Mouse (Mus musculus): ENCODE measurements around the gene Taldo1. TPM values are rescaled to one million over a fixed set of nuclear protein-coding genes. Genes with fewer than 3 reads are reported as not detected.

Gene Taldo1
- total RNA-seq, 2 experiments from 2014 or later: 103 TPM

GRCm38 (mm10) chr7:141417731-141418681 lies 26.0 kb downstream of the Taldo1 start:
- intact Hi-C loops (cut with DNase I): no loop called here
- no peak for DNase-seq (ENCODE audit: low spot score in 2 of 2)

GRCm38 (mm10) chr7:141418970-141419369 lies 27.0 kb downstream of the Taldo1 start:
- intact Hi-C loops (cut with DNase I): no loop called here
- peak; percentile 60 for DNase-seq (ENCODE audit: low spot score in 2 of 2)

GRCm38 (mm10) chr7:141420030-141420702 lies 28.2 kb downstream of the Taldo1 start:
- intact Hi-C loops (cut with DNase I): no loop called here
- DNase-seq (ENCODE audit: low spot score in 2 of 2): no peak

- intact Hi-C loops (cut with DNase I): no loop called here
- no peak for DNase-seq (ENCODE audit: low spot score in 2 of 2)
Observed at GRCm38 (mm10) chr7:141423811-141424210, 31.8 kb downstream of the Taldo1 start.

GRCm38 (mm10) chr7:141426948-141427730 lies 35.1 kb downstream of the Taldo1 start:
- no peak for DNase-seq (ENCODE audit: low spot score in 2 of 2)
- intact Hi-C loops (cut with DNase I): no loop called here

GRCm38 (mm10) chr7:141428701-141429100 lies 36.7 kb downstream of the Taldo1 start:
- DNase-seq (ENCODE audit: low spot score in 2 of 2): no peak
- intact Hi-C loops (cut with DNase I): no loop called here

GRCm38 (mm10) chr7:141429310-141429709 lies 37.3 kb downstream of the Taldo1 start, which contains the start of gene Cend1:
Gene Cend1 (minus strand): TSS chr7:141429491.
- intact Hi-C loops (cut with DNase I): no loop called here
- DNase-seq (ENCODE audit: low spot score in 2 of 2): peak; percentile 90 to 97

- no peak for DNase-seq (ENCODE audit: low spot score in 2 of 2)
- intact Hi-C loops (cut with DNase I): no loop called here
Observed at GRCm38 (mm10) chr7:141429840-141430584, 38.0 kb downstream of the Taldo1 start.

- DNase-seq (ENCODE audit: low spot score in 2 of 2): no peak
- intact Hi-C loops (cut with DNase I): no loop called here
Observed at GRCm38 (mm10) chr7:141430585-141431240, 38.7 kb downstream of the Taldo1 start.

- DNase-seq (ENCODE audit: low spot score in 2 of 2): no peak
- intact Hi-C loops (cut with DNase I): no loop called here
Observed at GRCm38 (mm10) chr7:141431434-141432185, 39.6 kb downstream of the Taldo1 start.

- peak in 1 of 2 experiments; percentile 24 for DNase-seq (ENCODE audit: low spot score in 2 of 2)
Observed at GRCm38 (mm10) chr7:141432186-141432611, 40.2 kb downstream of the Taldo1 start.

GRCm38 (mm10) chr7:141432741-141433516 lies 40.9 kb downstream of the Taldo1 start:
- peak in 1 of 2 experiments; percentile 41 for DNase-seq (ENCODE audit: low spot score in 2 of 2)
- intact Hi-C loops (cut with DNase I): no loop called here

More at GRCm38 (mm10) chr7:141432186-141432611, 40.2 kb downstream of the Taldo1 start:
- intact Hi-C loops (cut with DNase I): no loop called here

- intact Hi-C loops (cut with DNase I): loop anchor here (2.0 kb wide), 1 partner anchor 19 kb away; the partner anchor contains the start of gene Gatd1
- DNase-seq (ENCODE audit: low spot score in 2 of 2): no peak
Observed at GRCm38 (mm10) chr7:141433517-141434400, 41.8 kb downstream of the Taldo1 start.

GRCm38 (mm10) chr7:141434464-141434863 lies 42.5 kb downstream of the Taldo1 start:
- intact Hi-C loops (cut with DNase I): loop anchor here (2.0 kb wide), 1 partner anchor 20 kb away; the partner anchor contains the start of gene Gatd1
- peak; percentile 77 to 89 for DNase-seq (ENCODE audit: low spot score in 2 of 2)

- intact Hi-C loops (cut with DNase I): loop anchor here (2.0 kb wide), 1 partner anchor 20 kb away; the partner anchor contains the start of gene Gatd1
- peak; percentile 51 to 69 for DNase-seq (ENCODE audit: low spot score in 2 of 2)
Observed at GRCm38 (mm10) chr7:141435129-141435855, 43.3 kb downstream of the Taldo1 start.

Measured in left cerebral cortex, postnatal 25 days (tissue).